Mouse (Mus musculus): ENCODE measurements around the gene Clca1. TPM values are rescaled to one million over a fixed set of nuclear protein-coding genes. Genes with fewer than 3 reads are reported as not detected.
"Not testable (repeated sequence)": the region's sequence is repeated elsewhere in the genome, so short reads cannot be mapped to it uniquely, and the experiment has no call there.

The Clca1 gene
- polyA plus RNA-seq (2016; fragmentation: Nextera tagmentation; extraction: Ambion mirVana) = not detected in 2 replicates

DNA sequence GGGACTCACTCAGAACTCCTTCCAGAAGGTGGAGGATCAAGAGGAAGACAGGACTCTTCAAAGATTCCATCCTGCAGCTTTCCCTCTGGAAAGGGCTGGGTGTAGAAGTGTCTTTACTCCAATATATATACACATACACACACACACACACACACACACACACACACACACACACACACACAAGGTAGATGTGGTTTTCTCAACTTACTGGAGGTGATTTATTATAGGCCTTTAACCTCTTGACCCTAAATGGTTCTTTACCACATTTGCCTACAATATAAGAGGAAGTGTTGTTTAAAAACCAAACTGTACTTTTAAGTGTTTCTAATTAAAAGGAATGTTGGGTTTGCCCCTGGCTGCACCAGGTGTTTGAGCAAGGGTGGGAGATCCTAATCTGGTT, at the start of gene Clca1:
Gene Clca1 (minus strand): TSS at position 101 of the 400 bp plus-strand sequence.
- Histone ChIP-seq H3K9me3 (no peaks in the 10 kb centered on the region), H3K4me1 (no peaks in the 10 kb centered on the region), H3K4me3 (no peak within 1 kb of the TSS), H3K36me3 (replicated peaks) (no peaks in the 10 kb centered on the region), H3K27ac (no peak within 1 kb of the TSS), H3K27me3 (ENCODE audit: poor library complexity, severe bottlenecking) (no peaks in the 10 kb centered on the region)
- DNase-seq (ENCODE audit: extremely low spot score, low spot score) = no peak

DNA sequence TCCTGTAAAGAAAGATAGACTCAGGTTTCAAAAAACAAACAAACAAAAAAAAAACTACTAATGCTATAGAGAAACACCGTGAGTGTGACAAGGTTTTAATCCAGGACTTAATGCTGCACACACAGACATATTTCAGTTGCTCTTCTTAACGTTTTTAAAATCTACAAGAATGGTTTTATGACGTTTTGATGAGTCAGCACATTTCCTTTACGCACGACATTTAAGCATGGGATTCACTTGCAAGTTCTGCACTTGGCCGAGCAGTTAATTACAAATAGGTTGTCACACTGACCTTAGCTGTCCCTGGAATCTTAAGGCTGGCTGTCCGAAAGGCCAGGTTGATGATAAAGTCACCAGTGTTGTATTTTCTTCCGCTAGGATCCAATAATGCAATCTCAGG, 48.3 kb upstream of the Clca1 start:
- Histone ChIP-seq H3K4me1 (no peaks in the 10 kb centered on the region), H3K27ac (no peak overlapping the region), H3K9me3 (no peaks in the 10 kb centered on the region), H3K27me3 (ENCODE audit: poor library complexity, severe bottlenecking) (no peaks in the 10 kb centered on the region), H3K36me3 (replicated peaks) (no peaks in the 10 kb centered on the region), H3K4me3 (no peak overlapping the region)
- DNase-seq (ENCODE audit: extremely low spot score, low spot score) = no peak
- 78% methylated on average over 8 of the region's 8 CpGs for WGBS

DNA sequence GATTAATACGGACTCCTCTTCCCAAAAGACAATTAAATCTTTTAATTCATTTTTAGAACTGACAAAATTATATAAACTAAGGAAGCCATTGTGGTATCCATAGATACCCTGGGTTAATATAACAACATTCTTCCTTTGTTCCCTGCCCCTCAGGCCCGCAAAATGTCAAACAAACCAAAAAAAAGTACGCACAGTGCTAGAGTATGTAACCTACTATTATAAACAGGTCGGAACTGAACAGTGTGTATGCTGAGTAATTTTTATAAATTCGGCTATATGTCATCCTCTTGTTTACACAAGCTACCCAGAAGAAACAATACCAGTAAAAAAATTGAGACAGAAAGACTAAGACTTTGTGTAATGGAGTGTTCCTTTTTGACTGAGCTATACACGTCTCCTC, 45.8 kb upstream of the Clca1 start:
- Histone ChIP-seq H3K27me3 (ENCODE audit: poor library complexity, severe bottlenecking) (no peaks in the 10 kb centered on the region), H3K9me3 (no peaks in the 10 kb centered on the region), H3K27ac (no peak overlapping the region), H3K36me3 (replicated peaks) (no peaks in the 10 kb centered on the region), H3K4me3 (no peak overlapping the region), H3K4me1 (no peaks in the 10 kb centered on the region)
- WGBS = 92% methylated on average over 6 of the region's 6 CpGs
- no peak for DNase-seq (ENCODE audit: extremely low spot score, low spot score)

DNA sequence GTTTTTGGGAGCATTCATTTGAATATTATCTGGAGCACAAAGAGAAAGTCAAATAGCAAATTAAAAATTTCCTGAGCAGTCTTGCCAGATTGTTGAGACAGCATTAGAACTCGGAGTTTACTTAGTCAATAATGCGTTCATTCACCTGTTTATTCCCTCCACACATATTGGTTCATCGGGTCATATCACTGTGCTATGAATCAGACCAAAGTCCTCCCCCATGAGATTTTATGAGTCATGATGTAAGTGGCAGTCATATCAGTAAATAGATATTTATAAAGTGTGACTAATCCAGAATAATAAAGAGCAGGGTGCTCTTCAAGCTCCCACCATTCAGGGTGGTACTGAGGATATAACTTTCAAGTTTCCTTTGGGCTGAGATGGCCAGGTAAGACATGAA, 39.8 kb upstream of the Clca1 start:
- no peaks in the 10 kb centered on the region for H3K27me3 ChIP-seq (ENCODE audit: poor library complexity, severe bottlenecking)
- 92% methylated on average over 3 of the region's 3 CpGs for WGBS
- H3K36me3 ChIP-seq (replicated peaks) = no peaks in the 10 kb centered on the region
- H3K9me3 ChIP-seq = no peaks in the 10 kb centered on the region
- no peak for DNase-seq (ENCODE audit: extremely low spot score, low spot score)
- H3K4me3 ChIP-seq = no peak overlapping the region
- no peaks in the 10 kb centered on the region for H3K4me1 ChIP-seq
- no peak overlapping the region for H3K27ac ChIP-seq

DNA sequence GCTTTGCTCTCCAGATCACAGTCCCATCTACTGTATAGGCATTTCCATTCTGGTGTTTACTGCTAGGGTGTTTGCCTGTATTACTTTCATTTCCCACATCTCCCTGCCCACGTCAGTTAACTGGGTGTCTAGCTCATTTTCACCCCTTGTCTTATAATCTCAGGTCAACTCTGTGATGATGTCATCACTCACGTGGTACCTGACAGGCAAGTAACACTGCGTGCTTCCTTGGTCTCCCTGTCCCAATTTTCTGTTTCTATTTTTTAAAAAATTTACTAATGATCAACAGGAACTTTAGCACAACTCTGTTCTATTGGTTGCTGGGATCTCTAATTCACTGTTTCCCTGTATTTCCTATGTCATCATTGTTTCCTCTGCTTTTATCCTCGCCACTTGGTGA, 36.4 kb upstream of the Clca1 start:
- Histone ChIP-seq H3K4me1 (no peaks in the 10 kb centered on the region), H3K4me3 (no peak overlapping the region), H3K9me3 (no peaks in the 10 kb centered on the region), H3K27me3 (ENCODE audit: poor library complexity, severe bottlenecking) (no peaks in the 10 kb centered on the region), H3K27ac (no peak overlapping the region), H3K36me3 (replicated peaks) (no peaks in the 10 kb centered on the region)
- DNase-seq (ENCODE audit: extremely low spot score, low spot score) = no peak
- WGBS = 85% methylated on average over 4 of the region's 4 CpGs

DNA sequence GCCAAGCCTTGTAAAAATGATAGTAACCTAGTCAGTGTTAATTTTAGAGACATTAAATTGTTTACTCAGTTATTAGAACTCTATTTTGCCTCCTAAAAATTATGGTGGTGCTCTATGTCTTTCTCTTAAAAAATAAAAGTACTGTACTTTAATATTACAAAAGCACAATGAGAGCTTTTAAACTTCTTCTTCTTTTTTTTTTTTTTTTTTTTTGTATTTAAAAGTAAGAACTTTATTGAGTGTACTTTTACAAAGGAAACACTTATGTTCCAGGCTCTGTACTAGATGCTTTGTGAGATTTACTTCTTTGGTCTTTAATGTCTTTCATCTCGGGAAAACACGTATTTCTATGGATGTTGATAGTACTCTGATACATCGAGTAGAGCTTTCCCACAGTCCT, 22.6 kb upstream of the Clca1 start:
- H3K36me3 ChIP-seq (replicated peaks); H3K27ac ChIP-seq; H3K9me3 ChIP-seq; H3K27me3 ChIP-seq (ENCODE audit: poor library complexity, severe bottlenecking); H3K4me3 ChIP-seq; H3K4me1 ChIP-seq; DNase-seq (ENCODE audit: extremely low spot score, low spot score): not testable (repeated sequence)
- WGBS = 90% methylated on average over 3 of the region's 3 CpGs

DNA sequence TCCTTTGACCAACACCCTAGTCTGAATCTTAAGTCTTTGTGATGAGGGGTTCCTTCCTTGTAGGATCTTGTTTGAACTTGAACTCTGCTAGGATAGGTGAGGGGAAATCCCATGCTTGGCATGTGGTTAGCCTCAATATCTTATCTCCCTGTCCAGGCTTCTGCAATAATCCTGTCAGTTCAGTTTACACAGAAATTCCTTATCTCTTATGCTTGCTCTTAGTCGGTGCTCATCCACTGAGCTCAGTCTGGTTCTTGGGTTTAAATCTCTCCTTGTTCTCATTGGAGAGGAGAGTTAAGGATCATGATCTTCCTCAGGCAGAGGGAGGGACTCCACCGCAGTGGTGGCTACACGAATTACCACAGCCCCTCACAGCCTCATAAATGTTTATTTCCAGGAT, 17.2 kb upstream of the Clca1 start:
- no peaks in the 10 kb centered on the region for H3K27me3 ChIP-seq (ENCODE audit: poor library complexity, severe bottlenecking)
- no peak overlapping the region for H3K4me3 ChIP-seq
- no peaks in the 10 kb centered on the region for H3K36me3 ChIP-seq (replicated peaks)
- DNase-seq (ENCODE audit: extremely low spot score, low spot score) = no peak
- H3K9me3 ChIP-seq = no peaks in the 10 kb centered on the region
- H3K27ac ChIP-seq = no peak overlapping the region
- 84% methylated on average over 3 of the region's 3 CpGs for WGBS
- H3K4me1 ChIP-seq = no peaks in the 10 kb centered on the region

DNA sequence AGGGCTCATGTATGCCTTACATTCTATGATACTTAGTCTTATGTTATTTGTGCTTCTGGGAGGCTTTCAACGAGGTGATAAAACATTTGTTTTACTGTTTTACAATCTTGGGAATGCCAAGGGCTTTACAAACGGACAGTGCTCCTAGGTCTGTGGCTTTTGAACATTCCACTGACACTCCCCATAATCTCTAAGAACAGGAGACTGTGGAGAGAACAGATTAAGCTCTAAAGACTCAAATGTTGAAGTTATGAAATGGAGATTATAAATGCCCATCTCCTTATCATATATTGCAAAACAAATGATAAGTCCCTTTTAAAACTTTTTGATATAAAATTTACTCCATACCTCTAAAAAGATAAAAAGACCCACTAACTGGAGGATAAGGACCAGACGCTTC, 6.2 kb upstream of the Clca1 start:
- DNase-seq (ENCODE audit: extremely low spot score, low spot score) = no peak
- no peaks in the 10 kb centered on the region for H3K36me3 ChIP-seq (replicated peaks)
- no peaks in the 10 kb centered on the region for H3K4me1 ChIP-seq
- 83% methylated on average over 3 of the region's 3 CpGs for WGBS
- H3K27ac ChIP-seq = no peak overlapping the region
- no peaks in the 10 kb centered on the region for H3K27me3 ChIP-seq (ENCODE audit: poor library complexity, severe bottlenecking)
- H3K4me3 ChIP-seq = no peak overlapping the region
- H3K9me3 ChIP-seq = no peaks in the 10 kb centered on the region

DNA sequence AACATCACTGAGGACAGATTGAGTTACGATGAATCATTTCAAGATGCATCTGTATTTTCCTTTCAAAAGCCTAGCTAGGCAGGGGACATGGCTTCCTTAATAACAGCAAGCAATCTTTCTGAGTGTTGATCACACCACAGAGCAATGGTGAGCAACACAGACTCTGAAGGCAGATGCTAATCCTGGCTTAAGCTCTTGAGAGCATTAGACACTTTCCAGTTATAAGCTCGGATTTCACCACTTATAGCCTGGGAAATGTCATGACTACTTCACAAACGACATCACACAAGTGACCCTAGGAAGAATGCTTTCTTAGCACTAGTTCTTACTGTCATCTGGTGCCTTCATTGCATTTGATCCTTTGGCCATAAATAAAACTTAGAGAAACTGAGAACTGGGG, 4.5 kb downstream of the Clca1 start:
- H3K4me1 ChIP-seq = no peaks in the 10 kb centered on the region
- no peaks in the 10 kb centered on the region for H3K36me3 ChIP-seq (replicated peaks)
- H3K9me3 ChIP-seq = no peaks in the 10 kb centered on the region
- no peak overlapping the region for H3K4me3 ChIP-seq
- 79% methylated on average over 3 of the region's 3 CpGs for WGBS
- no peak overlapping the region for H3K27ac ChIP-seq
- H3K27me3 ChIP-seq (ENCODE audit: poor library complexity, severe bottlenecking) = no peaks in the 10 kb centered on the region
- no peak for DNase-seq (ENCODE audit: extremely low spot score, low spot score)

DNA sequence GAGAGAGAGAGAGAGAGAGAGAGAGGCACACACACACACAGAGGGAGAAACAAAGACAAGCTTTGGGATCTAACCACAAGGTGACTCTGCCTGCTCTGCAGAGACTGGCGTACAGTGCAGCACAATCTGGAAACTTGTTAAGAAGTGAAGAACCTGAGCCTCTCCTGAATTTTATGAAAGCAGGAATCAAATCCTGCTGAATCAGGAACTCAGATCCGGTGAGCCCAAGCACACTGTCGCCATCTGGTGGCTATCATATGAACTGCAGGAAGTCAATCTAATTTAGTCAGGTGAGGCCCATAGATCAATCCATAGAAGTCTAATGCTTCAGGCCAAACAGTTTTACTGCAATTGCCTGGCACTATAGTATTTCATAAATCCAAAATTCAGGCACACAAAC, 5.8 kb downstream of the Clca1 start:
- no peak overlapping the region for H3K27ac ChIP-seq
- no peaks in the 10 kb centered on the region for H3K9me3 ChIP-seq
- peak; percentile 38 for DNase-seq (ENCODE audit: extremely low spot score, low spot score)
- no peak overlapping the region for H3K4me3 ChIP-seq
- H3K4me1 ChIP-seq = no peaks in the 10 kb centered on the region
- WGBS = 28% methylated on average over 3 of the region's 3 CpGs
- no peaks in the 10 kb centered on the region for H3K36me3 ChIP-seq (replicated peaks)
- no peaks in the 10 kb centered on the region for H3K27me3 ChIP-seq (ENCODE audit: poor library complexity, severe bottlenecking)

DNA sequence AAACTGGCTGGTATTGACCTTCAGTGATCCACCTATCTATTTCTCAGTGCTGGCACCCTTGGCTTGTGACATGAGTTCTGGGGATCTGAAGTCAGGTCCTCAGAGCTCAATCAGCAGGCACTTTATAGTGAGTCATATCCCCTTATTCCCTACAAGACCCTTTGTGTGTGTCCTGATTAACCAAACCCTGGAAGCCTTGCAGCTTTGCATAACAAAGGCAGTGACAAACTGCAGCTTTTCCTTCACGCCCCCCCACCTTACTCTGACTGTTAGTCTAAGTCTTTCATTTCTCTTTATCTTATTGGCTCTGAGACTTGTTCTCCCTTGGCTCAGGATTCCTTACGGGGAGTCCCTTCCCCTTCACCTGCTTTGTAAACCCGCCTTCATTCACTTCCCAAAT, 14.8 kb downstream of the Clca1 start:
- H3K36me3 ChIP-seq (replicated peaks) = no peaks in the 10 kb centered on the region
- no peaks in the 10 kb centered on the region for H3K27me3 ChIP-seq (ENCODE audit: poor library complexity, severe bottlenecking)
- H3K4me1 ChIP-seq = no peaks in the 10 kb centered on the region
- no peak overlapping the region for H3K27ac ChIP-seq
- WGBS = 64% methylated on average over 3 of the region's 3 CpGs
- no peak for DNase-seq (ENCODE audit: extremely low spot score, low spot score)
- H3K4me3 ChIP-seq = no peak overlapping the region
- H3K9me3 ChIP-seq = no peaks in the 10 kb centered on the region

DNA sequence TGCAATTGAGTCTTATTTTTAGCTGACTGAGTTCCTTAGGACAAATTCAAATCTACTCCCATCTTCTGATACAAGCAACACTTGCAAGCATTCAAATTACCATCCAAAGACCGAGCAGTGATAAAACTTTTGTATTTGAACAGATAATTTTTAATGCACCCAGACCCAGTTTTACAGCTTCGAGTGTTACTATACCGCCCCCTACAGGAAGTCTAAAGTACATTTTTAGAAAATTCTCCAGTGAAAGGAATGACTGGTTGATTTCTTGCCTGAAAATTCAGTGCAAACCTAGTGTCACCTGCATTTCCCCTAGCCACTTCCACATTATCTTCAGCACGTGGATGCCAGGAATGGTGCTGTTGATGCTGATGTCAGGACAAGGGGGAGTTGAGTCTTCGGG, 28.2 kb downstream of the Clca1 start:
- Histone ChIP-seq H3K36me3 (replicated peaks) (no peaks in the 10 kb centered on the region), H3K4me3 (no peak overlapping the region), H3K9me3 (no peaks in the 10 kb centered on the region), H3K27me3 (ENCODE audit: poor library complexity, severe bottlenecking) (no peaks in the 10 kb centered on the region), H3K4me1 (no peaks in the 10 kb centered on the region), H3K27ac (no peak overlapping the region)
- 38% methylated on average over 5 of the region's 5 CpGs for WGBS
- DNase-seq (ENCODE audit: extremely low spot score, low spot score) = no peak

DNA sequence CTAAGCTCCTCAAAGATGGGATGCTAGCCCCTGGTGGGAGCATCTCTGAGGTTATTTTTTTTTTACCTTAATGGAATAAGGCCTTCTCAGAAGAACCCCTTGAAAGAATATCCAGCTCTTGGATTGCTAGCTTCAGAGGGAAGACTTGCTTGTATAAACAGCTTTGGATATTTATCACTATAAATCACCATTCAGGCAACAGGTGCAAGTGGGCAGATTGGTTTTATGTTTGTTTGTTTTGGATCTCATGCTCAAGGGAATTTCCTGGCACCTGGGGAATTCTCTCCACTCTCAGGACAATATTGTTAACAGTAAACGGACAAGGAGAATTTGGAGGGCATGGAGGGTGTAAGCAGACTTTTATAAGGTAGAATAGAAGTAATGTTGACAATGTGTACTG, 31.7 kb downstream of the Clca1 start:
- 79% methylated on average over 1 of the region's 1 CpGs for WGBS
- no peaks in the 10 kb centered on the region for H3K27me3 ChIP-seq (ENCODE audit: poor library complexity, severe bottlenecking)
- no peaks in the 10 kb centered on the region for H3K9me3 ChIP-seq
- no peaks in the 10 kb centered on the region for H3K36me3 ChIP-seq (replicated peaks)
- H3K27ac ChIP-seq = no peak overlapping the region
- no peaks in the 10 kb centered on the region for H3K4me1 ChIP-seq
- no peak overlapping the region for H3K4me3 ChIP-seq
- no peak for DNase-seq (ENCODE audit: extremely low spot score, low spot score)

DNA sequence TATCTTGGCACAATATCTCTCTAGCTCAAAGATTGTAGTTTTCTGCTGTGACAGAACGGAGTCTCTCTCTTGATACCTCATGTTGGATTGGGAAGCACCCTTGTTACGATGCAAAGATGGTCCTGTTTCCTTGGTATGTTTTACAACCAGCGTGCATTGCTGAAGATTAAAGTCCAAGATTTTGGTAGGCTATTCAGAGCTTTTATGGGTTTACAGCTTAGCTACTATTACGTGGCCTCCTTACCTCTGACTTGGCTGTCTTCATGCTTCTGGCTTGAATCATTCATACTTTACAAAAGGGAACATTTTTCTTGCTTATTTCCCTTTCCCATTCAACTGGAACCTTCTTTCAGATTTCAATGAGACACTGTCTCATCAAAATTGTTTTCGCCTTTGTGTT, 39.5 kb downstream of the Clca1 start:
- Histone ChIP-seq H3K4me3 (no peak overlapping the region), H3K36me3 (replicated peaks) (no peaks in the 10 kb centered on the region), H3K4me1 (no peaks in the 10 kb centered on the region), H3K27ac (no peak overlapping the region), H3K9me3 (no peaks in the 10 kb centered on the region), H3K27me3 (ENCODE audit: poor library complexity, severe bottlenecking) (no peaks in the 10 kb centered on the region)
- DNase-seq (ENCODE audit: extremely low spot score, low spot score) = no peak
- 91% methylated on average over 5 of the region's 5 CpGs for WGBS

Measured in forebrain, embryonic 10.5 days (tissue).